Mouse (Mus musculus) retina, postnatal 1 day (tissue): Measurements from ENCODE around the gene Gramd4.
A peak's percentile ranks its signal among the peaks of the same experiment; 100 is the strongest.
"Not testable (repeated sequence)": the region's sequence is repeated elsewhere in the genome, so short reads cannot be mapped to it uniquely, and the experiment has no call there.

ENCODE experiments used
- DNase-seq: peaks from one replicate; pipeline ENCODE4 v3.0.0-alpha.2; 2012

Gene Gramd4

GRCm38 (mm10) chr15:86119186-86119585 is 61.7 kb downstream of the Gramd4 start:
- DNase-seq, result no peak

DNA sequence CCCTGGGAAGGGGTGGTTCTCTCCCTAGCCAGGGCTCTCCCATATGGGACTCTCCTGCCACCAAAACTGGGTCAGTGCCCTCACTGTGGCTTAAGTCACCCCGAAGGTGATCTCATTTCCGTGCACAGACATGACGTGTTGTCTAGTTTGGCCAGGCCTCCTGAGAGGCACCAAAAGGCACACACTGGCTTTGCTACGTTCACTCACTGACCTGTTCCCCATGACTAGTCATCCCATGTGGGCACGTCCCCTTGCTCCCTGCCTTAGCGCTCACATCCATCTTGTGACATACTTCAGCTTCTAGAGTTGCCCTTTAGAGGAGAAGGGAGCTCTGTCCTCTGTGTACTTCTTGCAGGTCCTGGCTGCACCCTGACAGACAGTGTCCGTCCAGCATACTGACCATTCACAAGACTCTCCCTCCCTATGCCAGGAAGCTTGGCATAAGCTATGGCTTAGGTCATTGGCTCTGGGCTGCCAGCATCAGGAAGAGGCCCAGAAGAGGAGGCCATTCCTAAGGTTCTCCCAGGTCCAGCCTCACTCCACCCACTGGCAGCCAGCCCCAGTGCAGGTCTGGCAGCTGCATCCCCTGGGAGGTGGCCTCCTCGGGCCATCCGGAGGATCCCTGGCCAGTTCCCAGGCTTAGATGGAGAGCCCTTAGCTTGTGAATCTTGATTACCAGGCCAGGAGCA is 64.9 kb downstream of the Gramd4 start:
- no peak for DNase-seq

GRCm38 (mm10) chr15:86123409-86123808 is 65.9 kb downstream of the Gramd4 start:
- DNase-seq, result no peak

DNA sequence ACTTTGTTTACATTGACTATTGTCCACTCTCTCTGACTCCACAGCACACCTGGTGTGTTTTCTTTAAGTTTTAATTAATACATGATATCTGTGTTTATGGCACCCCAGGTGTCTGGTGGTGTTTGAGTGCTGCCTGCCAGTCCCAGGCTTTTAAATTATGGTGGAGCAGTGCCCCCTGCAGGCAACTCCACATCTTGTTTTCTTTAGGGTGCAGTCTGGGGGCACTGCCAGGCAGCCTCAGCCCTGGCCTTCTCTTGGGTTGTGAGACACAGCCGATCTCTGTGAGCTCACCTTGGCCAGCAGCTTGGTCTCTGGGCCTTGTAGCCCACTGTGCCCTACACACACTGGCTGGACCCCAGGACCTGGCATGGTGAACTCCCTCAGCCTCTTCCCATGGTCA is 66.9 kb downstream of the Gramd4 start:
- DNase-seq, result peak; percentile 81

DNA sequence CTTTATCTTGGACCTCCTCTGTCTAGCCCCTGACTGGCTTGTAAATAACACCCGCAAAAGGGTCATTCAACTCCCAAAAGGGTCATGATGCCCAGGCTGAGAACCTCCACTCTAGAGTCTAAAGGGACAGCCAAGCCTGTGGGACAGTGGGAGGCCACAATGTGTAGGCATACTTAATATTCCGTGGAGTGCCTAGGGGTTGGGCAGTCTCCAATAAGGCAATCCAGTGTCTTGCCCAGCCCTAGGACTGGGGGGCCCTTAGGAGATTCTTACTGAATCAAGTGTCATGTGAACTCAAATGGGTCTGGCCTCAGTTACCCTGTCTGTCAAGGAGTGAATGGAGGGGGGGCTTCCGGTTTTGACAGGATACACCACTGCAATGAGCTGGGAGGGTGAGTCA is 71.5 kb downstream of the Gramd4 start:
- DNase-seq, result no peak

DNA sequence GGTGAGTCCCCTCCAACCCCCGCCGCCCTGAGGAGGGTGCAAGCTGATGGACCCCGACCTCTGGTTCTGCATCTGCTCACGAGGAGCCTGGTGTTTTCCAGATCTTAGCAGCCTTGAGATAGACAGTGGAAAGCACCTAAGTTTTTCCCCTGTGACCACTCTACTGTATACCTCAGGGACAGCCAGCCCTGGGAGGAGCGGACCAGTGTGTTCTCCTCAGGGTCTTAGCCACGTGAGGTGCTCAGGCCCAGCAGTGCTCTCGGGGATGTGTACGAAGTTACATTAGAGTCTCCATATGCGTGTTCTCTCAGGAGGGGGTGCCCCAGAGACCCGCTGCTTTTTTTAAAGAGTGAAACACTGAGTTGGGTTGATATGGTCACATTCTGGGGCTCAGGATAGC is 73.2 kb downstream of the Gramd4 start:
- DNase-seq, result no peak

DNA sequence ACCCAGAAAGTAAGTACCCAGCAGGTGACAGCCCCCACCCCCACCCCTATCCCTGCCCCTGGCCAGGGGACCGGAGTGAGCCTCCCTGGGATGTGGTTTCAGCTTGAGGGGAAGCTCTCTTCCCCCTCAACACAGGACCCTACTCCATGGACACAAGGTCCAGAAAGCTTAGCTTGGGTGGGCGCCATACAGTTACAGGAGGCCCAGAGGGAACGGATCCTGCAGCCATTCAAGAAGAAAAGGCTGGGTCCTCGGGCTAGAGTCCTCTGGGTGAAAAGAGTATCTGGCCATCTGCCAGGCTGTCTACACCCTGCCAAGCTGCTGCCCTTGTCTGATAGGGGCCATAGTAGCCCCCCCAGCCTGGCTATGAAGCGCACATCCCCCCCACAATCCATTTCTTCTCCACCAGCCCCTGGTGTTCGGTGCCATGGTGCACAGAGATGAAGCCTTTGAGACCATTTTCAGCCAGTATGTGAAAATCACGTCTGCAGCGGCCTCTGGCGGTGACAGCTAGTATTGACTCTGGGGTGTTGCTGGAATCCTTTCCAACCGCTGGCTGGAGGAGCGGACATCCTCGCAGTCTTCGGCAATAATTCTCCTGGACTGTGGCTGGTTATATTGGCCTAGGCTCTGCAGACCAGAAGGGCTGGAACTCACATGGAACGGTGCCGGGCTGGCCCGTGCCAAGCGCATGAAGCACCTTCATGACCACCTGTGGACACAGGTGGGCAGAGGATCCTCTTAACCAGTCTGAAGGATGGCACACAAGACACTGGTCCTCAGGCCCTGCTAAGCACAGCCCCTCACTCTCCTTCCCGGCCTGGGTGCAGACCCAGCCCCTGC is 77.7 kb downstream of the Gramd4 start:
- DNase-seq, result peak; percentile 88

GRCm38 (mm10) chr15:86137638-86138037 is 80.1 kb downstream of the Gramd4 start:
- DNase-seq, result peak; percentile 47

- DNase-seq, result peak; percentile 77
These were observed 82.8 kb downstream of the Gramd4 start for GRCm38 (mm10) chr15:86140323-86140722.

- DNase-seq, result no peak
These were observed 87.1 kb downstream of the Gramd4 start for GRCm38 (mm10) chr15:86144577-86144976.

DNA sequence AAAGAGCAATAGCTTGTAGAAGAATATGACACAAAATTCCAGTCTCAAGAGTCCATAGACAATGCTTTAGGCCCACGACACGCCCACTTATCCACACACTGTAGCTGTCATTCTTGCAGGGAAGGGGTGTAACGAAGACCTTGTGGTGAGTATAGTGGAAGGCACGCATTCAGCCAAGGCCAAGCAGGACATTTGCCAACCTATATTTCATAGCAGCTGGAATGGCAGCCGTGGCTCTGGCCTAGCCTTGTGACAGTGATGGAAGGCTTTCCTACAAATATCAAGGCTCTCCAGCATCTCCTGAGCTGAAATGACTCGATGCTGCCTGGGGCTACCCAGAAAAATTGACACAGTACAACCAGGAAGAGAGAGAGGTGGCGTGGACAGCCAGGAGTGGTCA is 87.6 kb downstream of the Gramd4 start:
- no peak for DNase-seq

GRCm38 (mm10) chr15:86146922-86147321 is 89.4 kb downstream of the Gramd4 start:
- DNase-seq, result no peak

GRCm38 (mm10) chr15:86150593-86150992 is 93.1 kb downstream of the Gramd4 start:
- no peak for DNase-seq

DNA sequence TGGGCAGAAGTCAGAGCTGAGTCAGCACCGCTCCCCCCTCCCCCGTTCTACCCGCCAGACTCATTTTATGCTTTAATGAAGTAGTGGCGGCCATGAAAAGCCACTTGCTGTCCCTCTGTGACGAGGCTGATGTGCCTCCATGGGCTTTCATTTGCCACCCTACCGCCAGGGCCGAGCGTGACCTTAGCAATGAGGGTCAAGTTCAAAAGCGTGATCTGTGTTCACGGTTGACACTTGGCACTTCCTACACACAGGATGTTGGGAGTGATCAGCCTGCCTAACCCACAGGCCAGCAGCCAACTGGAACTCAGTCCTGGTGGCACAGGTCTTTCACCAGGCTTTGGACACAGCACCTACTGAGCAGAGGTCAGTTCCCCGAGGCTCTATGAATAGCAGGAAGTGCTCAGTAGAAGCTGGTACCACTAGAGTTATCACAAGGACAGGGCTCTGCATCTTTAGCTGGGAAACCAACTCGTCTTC is 96.0 kb downstream of the Gramd4 start:
- DNase-seq, result no peak

GRCm38 (mm10) chr15:86156492-86156891 is 99.0 kb downstream of the Gramd4 start:
- DNase-seq, result no peak

- no peak for DNase-seq
These were observed 101.6 kb downstream of the Gramd4 start for GRCm38 (mm10) chr15:86159093-86159492.

- DNase-seq, result no peak
These were observed 102.2 kb downstream of the Gramd4 start for GRCm38 (mm10) chr15:86159719-86160118.

- DNase-seq, result no peak
These were observed 103.4 kb downstream of the Gramd4 start for GRCm38 (mm10) chr15:86160906-86161305.

GRCm38 (mm10) chr15:86161800-86162199 is 104.3 kb downstream of the Gramd4 start:
- DNase-seq, result not testable (repeated sequence)

GRCm38 (mm10) chr15:86164718-86165345 is 107.3 kb downstream of the Gramd4 start:
- DNase-seq, result no peak

- no peak for DNase-seq
These were observed 108.5 kb downstream of the Gramd4 start for GRCm38 (mm10) chr15:86165811-86166590.

- no peak for DNase-seq
These were observed 109.6 kb downstream of the Gramd4 start for GRCm38 (mm10) chr15:86167032-86167655.
